Mouse (Mus musculus): ENCODE results near the gene Mcm2.
A peak's percentile ranks its signal among the peaks of the same experiment; 100 is the strongest.

DNA sequence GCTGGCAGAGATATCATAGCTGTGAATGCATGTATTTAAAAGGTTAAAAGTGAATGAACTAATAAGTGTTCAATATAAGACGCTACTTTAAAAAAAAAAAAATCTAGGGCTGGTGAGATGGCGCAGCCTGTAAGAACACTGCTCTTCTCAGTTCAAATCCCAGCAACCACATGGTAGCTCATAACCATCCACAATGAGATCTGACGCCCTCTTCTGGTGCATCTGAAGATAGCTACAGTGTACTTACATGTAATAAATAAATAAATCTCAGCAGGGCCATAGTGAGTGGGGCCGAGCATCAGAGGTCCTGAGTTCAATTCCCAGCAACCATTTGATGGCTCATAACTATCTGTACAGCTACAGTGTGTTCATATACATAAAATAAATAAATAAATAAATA is 19.1 kb downstream of the Mcm2 start:
- TF ChIP-seq CTCF (IDR thresholded peaks at IDR 0.05; ENCODE audit: low read depth) (peak; percentile 16; the same call in 1 of the 2 replicates), EP300 (IDR thresholded peaks at IDR 0.05; ENCODE audit: low read depth) (no peak)

Data from heart, postnatal 0 days (tissue).